Mouse (Mus musculus): Measurements from ENCODE around the gene Itpk1. TPM values are rescaled to one million over a fixed set of nuclear protein-coding genes. Genes with fewer than 3 reads are reported as not detected.

Itpk1 gene
- polyA plus RNA-seq (2015; fragmentation: Nextera tagmentation; extraction: Ambion mirVana), result 3.0 and 3.3 TPM in 2 replicates

GRCm38 (mm10) chr12:102704457-102705198, at the start of gene Itpk1:
Gene Itpk1 (minus strand): TSS chr12:102704930.
- H3K27ac ChIP-seq, result peak within 1 kb of the TSS; percentile 77
- peak within 1 kb of the TSS; percentile 99 for H3K4me2 ChIP-seq
- ATAC-seq (ENCODE audit: low read depth) (peak; percentile 93), DNase-seq (peak; percentile 48)
- under 1% methylated on average over 79 of the region's 105 CpGs for WGBS (ENCODE audit: insufficient replicate concordance)
- peaks cover 53% of the 10 kb centered on the region for H3K4me1 ChIP-seq (replicated peaks)
- no peaks in the 10 kb centered on the region for H3K9me3 ChIP-seq (replicated peaks)
- peak within 1 kb of the TSS; percentile 75 for H3K4me3 ChIP-seq (replicated peaks)
- peak within 1 kb of the TSS; percentile 84 for H3K9ac ChIP-seq
- no peaks in the 10 kb centered on the region for H3K36me3 ChIP-seq
- peaks cover 17% of the 10 kb centered on the region for H3K27me3 ChIP-seq

- WGBS (ENCODE audit: insufficient replicate concordance), result 74% methylated on average over 3 of the region's 3 CpGs
- H3K4me2 ChIP-seq, result no peak overlapping the region
- H3K36me3 ChIP-seq, result peaks cover 22% of the 10 kb centered on the region
- no peak overlapping the region for H3K27ac ChIP-seq
- H3K4me3 ChIP-seq (replicated peaks), result no peak overlapping the region
- no peak overlapping the region for H3K9ac ChIP-seq
- DNase-seq (no peak), ATAC-seq (ENCODE audit: low read depth) (no peak)
- peaks cover 36% of the 10 kb centered on the region for H3K4me1 ChIP-seq (replicated peaks)
- H3K27me3 ChIP-seq, result no peaks in the 10 kb centered on the region
- H3K9me3 ChIP-seq (replicated peaks), result no peaks in the 10 kb centered on the region
These were observed 43.5 kb upstream of the Itpk1 start for GRCm38 (mm10) chr12:102748256-102748655.

GRCm38 (mm10) chr12:102744839-102745238, 40.1 kb upstream of the Itpk1 start:
- peaks cover 25% of the 10 kb centered on the region for H3K36me3 ChIP-seq
- H3K27me3 ChIP-seq, result no peaks in the 10 kb centered on the region
- H3K4me3 ChIP-seq (replicated peaks), result peak overlapping the region; percentile 93
- peak overlapping the region; percentile 81 for H3K4me2 ChIP-seq
- H3K9ac ChIP-seq, result peak overlapping the region; percentile 93
- peak overlapping the region; percentile 96 for H3K27ac ChIP-seq
- H3K9me3 ChIP-seq (replicated peaks), result no peaks in the 10 kb centered on the region
- peaks cover 50% of the 10 kb centered on the region for H3K4me1 ChIP-seq (replicated peaks)
- ATAC-seq (ENCODE audit: low read depth), result no peak
- WGBS (ENCODE audit: insufficient replicate concordance), result 13% methylated on average over 6 of the region's 6 CpGs
- DNase-seq, result no peak

- Histone ChIP-seq H3K27ac (peak within 1 kb of the TSS; percentile 96), H3K36me3 (peaks cover 19% of the 10 kb centered on the region), H3K9ac (peak within 1 kb of the TSS; percentile 93), H3K4me3 (replicated peaks) (peak within 1 kb of the TSS; percentile 93), H3K4me2 (peak within 1 kb of the TSS; percentile 81), H3K9me3 (replicated peaks) (no peaks in the 10 kb centered on the region), H3K27me3 (no peaks in the 10 kb centered on the region), H3K4me1 (replicated peaks) (peaks cover 45% of the 10 kb centered on the region)
- DNase-seq (peak; percentile 86), ATAC-seq (ENCODE audit: low read depth) (peak; percentile 96)
- WGBS (ENCODE audit: insufficient replicate concordance), result 1% methylated on average over 60 of the region's 63 CpGs
These were observed 39.2 kb upstream of the Itpk1 start, which contains the start of the genes Moap1 and Tmem251 for GRCm38 (mm10) chr12:102743589-102744574. Gene Moap1 (minus strand): TSS chr12:102743661. Gene Tmem251 (plus strand): TSS chr12:102743762.

- H3K4me1 ChIP-seq (replicated peaks), result peaks cover 38% of the 10 kb centered on the region
- H3K27ac ChIP-seq, result peak overlapping the region; percentile 96
- H3K36me3 ChIP-seq, result peaks cover 11% of the 10 kb centered on the region
- H3K27me3 ChIP-seq, result no peaks in the 10 kb centered on the region
- peak overlapping the region; percentile 81 for H3K4me2 ChIP-seq
- H3K9ac ChIP-seq, result peak overlapping the region; percentile 93
- peak; percentile 53 for ATAC-seq (ENCODE audit: low read depth)
- no peak for DNase-seq
- H3K9me3 ChIP-seq (replicated peaks), result no peaks in the 10 kb centered on the region
- WGBS (ENCODE audit: insufficient replicate concordance), result 2% methylated on average over 33 of the region's 33 CpGs
- H3K4me3 ChIP-seq (replicated peaks), result peak overlapping the region; percentile 93
These were observed 38.4 kb upstream of the Itpk1 start for GRCm38 (mm10) chr12:102743036-102743588.

- 0 out of 2 replicates have a peak, but pooled peaks cover 2% of the 10 kb centered on the region for H3K36me3 ChIP-seq
These were observed 37.3 kb upstream of the Itpk1 start for GRCm38 (mm10) chr12:102742056-102742455.

GRCm38 (mm10) chr12:102740285-102740684, 35.6 kb upstream of the Itpk1 start:
- no peak overlapping the region for H3K4me3 ChIP-seq (replicated peaks)
- no peak overlapping the region for H3K9ac ChIP-seq
- DNase-seq (no peak), ATAC-seq (ENCODE audit: low read depth) (no peak)
- no peak overlapping the region for H3K4me2 ChIP-seq
- 0 out of 2 replicates have a peak, but pooled peaks cover 2% of the 10 kb centered on the region for H3K36me3 ChIP-seq
- no peaks in the 10 kb centered on the region for H3K9me3 ChIP-seq (replicated peaks)
- WGBS (ENCODE audit: insufficient replicate concordance), result 60% methylated on average over 3 of the region's 3 CpGs
- peaks cover 25% of the 10 kb centered on the region for H3K4me1 ChIP-seq (replicated peaks)
- no peak overlapping the region for H3K27ac ChIP-seq
- no peaks in the 10 kb centered on the region for H3K27me3 ChIP-seq

More at GRCm38 (mm10) chr12:102742056-102742455, 37.3 kb upstream of the Itpk1 start:
- DNase-seq (no peak), ATAC-seq (ENCODE audit: low read depth) (no peak)
- H3K4me1 ChIP-seq (replicated peaks), result peaks cover 35% of the 10 kb centered on the region
- 47% methylated on average over 7 of the region's 7 CpGs for WGBS (ENCODE audit: insufficient replicate concordance)
- peak overlapping the region; percentile 93; the same call in 1 of the 2 replicates for H3K4me3 ChIP-seq (replicated peaks)
- H3K9me3 ChIP-seq (replicated peaks), result no peaks in the 10 kb centered on the region
- peak overlapping the region; percentile 81 for H3K4me2 ChIP-seq
- no peak overlapping the region for H3K27ac ChIP-seq
- H3K27me3 ChIP-seq, result no peaks in the 10 kb centered on the region
- 0 out of 2 replicates have a peak overlapping the region, but pooled peaks have one; percentile 93 for H3K9ac ChIP-seq

- no peak overlapping the region for H3K4me2 ChIP-seq
- DNase-seq, result no peak
- H3K27me3 ChIP-seq, result no peaks in the 10 kb centered on the region
- H3K27ac ChIP-seq, result no peak overlapping the region
- 0 out of 2 replicates have a peak, but pooled peaks cover 2% of the 10 kb centered on the region for H3K36me3 ChIP-seq
- H3K9ac ChIP-seq, result no peak overlapping the region
- peaks cover 15% of the 10 kb centered on the region for H3K4me1 ChIP-seq (replicated peaks)
- no peak for ATAC-seq (ENCODE audit: low read depth)
- WGBS (ENCODE audit: insufficient replicate concordance), result 78% methylated on average over 5 of the region's 5 CpGs
- no peaks in the 10 kb centered on the region for H3K9me3 ChIP-seq (replicated peaks)
- H3K4me3 ChIP-seq (replicated peaks), result no peak overlapping the region
These were observed 34.4 kb upstream of the Itpk1 start for GRCm38 (mm10) chr12:102739096-102739495.

- no peak overlapping the region for H3K4me2 ChIP-seq
- no peaks in the 10 kb centered on the region for H3K36me3 ChIP-seq
- WGBS (ENCODE audit: insufficient replicate concordance), result 2% methylated on average over 5 of the region's 5 CpGs
- ATAC-seq (ENCODE audit: low read depth) (no peak), DNase-seq (peak; percentile 48)
- H3K27me3 ChIP-seq, result no peaks in the 10 kb centered on the region
- no peak overlapping the region for H3K27ac ChIP-seq
- H3K4me1 ChIP-seq (replicated peaks), result peaks cover 34% of the 10 kb centered on the region
- H3K4me3 ChIP-seq (replicated peaks), result no peak overlapping the region
- H3K9me3 ChIP-seq (replicated peaks), result no peaks in the 10 kb centered on the region
- no peak overlapping the region for H3K9ac ChIP-seq
These were observed 28.7 kb upstream of the Itpk1 start for GRCm38 (mm10) chr12:102733381-102733780.

GRCm38 (mm10) chr12:102730798-102731619, 26.3 kb upstream of the Itpk1 start:
- no peak overlapping the region for H3K27ac ChIP-seq
- WGBS (ENCODE audit: insufficient replicate concordance), result 47% methylated on average over 16 of the region's 16 CpGs
- H3K9ac ChIP-seq, result no peak overlapping the region
- ATAC-seq (ENCODE audit: low read depth) (peak; percentile 5; the same call in 1 of the 2 replicates), DNase-seq (no peak)
- no peaks in the 10 kb centered on the region for H3K36me3 ChIP-seq
- peaks cover 36% of the 10 kb centered on the region for H3K4me1 ChIP-seq (replicated peaks)
- H3K27me3 ChIP-seq, result no peaks in the 10 kb centered on the region
- 0 out of 2 replicates have a peak overlapping the region, but pooled peaks have one; percentile 26 for H3K4me3 ChIP-seq (replicated peaks)
- H3K4me2 ChIP-seq, result peak overlapping the region; percentile 60
- no peaks in the 10 kb centered on the region for H3K9me3 ChIP-seq (replicated peaks)

Data from liver, embryonic 13.5 days (tissue).